Mouse (Mus musculus) heart, embryonic 16.5 days (tissue): Measurements from ENCODE around the gene Ddx28. TPM values are rescaled to one million over a fixed set of nuclear protein-coding genes. Genes with fewer than 3 reads are reported as not detected.
"Not testable (repeated sequence)": the region's sequence is repeated elsewhere in the genome, so short reads cannot be mapped to it uniquely, and the experiment has no call there.

Experiments
- ATAC-seq: fragments of 200-750 bp; cut with Nextera tagmentation; replicated peaks from 2 replicates; pipeline ENCODE4 v1.8.0; 2017; ENCODE audit warnings: moderate number of reproducible peaks; ENCODE audit not compliant: insufficient read depth, low FRiP score; ENCODE audit errors: extremely low read depth
- H3K27ac ChIP-seq: fragments of 300-500 bp; sonication (generic); 2 replicates; pipeline ENCODE4 v1.5.1; 2014; ENCODE audit warnings: mild to moderate bottlenecking, low read length, control low read depth, moderate library complexity
- H3K27me3 ChIP-seq: fragments of 300-500 bp; sonication (generic); 2 replicates; pipeline ENCODE4 v1.6.1; 2014; ENCODE audit warnings: low read length, mixed read lengths; ENCODE audit not compliant: control insufficient read depth, insufficient read depth
- H3K36me3 ChIP-seq: fragments of 300-500 bp; sonication (generic); 2 replicates; pipeline ENCODE4 v1.6.1; 2014; ENCODE audit not compliant: control insufficient read depth, insufficient read depth
- H3K4me1 ChIP-seq: fragments of 300-500 bp; sonication (generic); 2 replicates; pipeline ENCODE4 v1.6.1; 2014; ENCODE audit warnings: low read length, mixed read lengths; ENCODE audit not compliant: control insufficient read depth, insufficient read depth
- H3K4me2 ChIP-seq: fragments of 300-500 bp; sonication (generic); 2 replicates; pipeline ENCODE4 v1.6.1; 2014; ENCODE audit warnings: low read depth, mild to moderate bottlenecking, control low read depth, low read length
- H3K4me3 ChIP-seq: fragments of 300-500 bp; sonication (generic); 2 replicates; pipeline ENCODE4 v1.5.1; 2014; ENCODE audit warnings: mild to moderate bottlenecking, control low read depth, low read length
- H3K9ac ChIP-seq: fragments of 300-500 bp; sonication (generic); 2 replicates; pipeline ENCODE4 v1.6.1; 2014; ENCODE audit warnings: low read length, control low read depth
- H3K9me3 ChIP-seq: fragments of 300-500 bp; sonication (generic); replicated peaks from 2 replicates; pipeline ENCODE4 v1.6.1; 2016; ENCODE audit warnings: low read length; ENCODE audit not compliant: control insufficient read depth
- WGBS: fragments of 180-500 bp; shearing (Covaris S2); extraction: QIAGEN DNeasy Blood & Tissue Kit; methylation state at CpG from one replicate; pipeline ENCODE4 v1.1.7; 2014; 5-methylcytosine and 5-hydroxymethylcytosine counted together
- polyA plus RNA-seq: library from polyadenylated mRNA; unstranded; fragments of >200 nt; fragmentation: Nextera tagmentation; extraction: Ambion mirVana; gene quantifications from 2 replicates; pipeline ENCODE4 v1.2.1, GENCODE M21; 2015

Gene Ddx28
- polyA plus RNA-seq, 1 experiment from 2014 or later: 14.8 TPM

- Histone ChIP-seq H3K9me3 (no peaks in the 10 kb centered on the region), H3K9ac (no peak overlapping the region), H3K27ac (no peak overlapping the region), H3K27me3 (no peaks in the 10 kb centered on the region), H3K4me3 (no peak overlapping the region), H3K4me2 (no peak overlapping the region), H3K36me3 (no peaks in the 10 kb centered on the region), H3K4me1 (peaks cover 2% of the 10 kb centered on the region; the same call in 1 of the 2 replicates)
- ATAC-seq: no peak
- WGBS: 81% methylated on average over 11 of the region's 11 CpGs
Measured at GRCm38 (mm10) chr8:105988546-105988945, 23.1 kb downstream of the Ddx28 start.

- H3K4me1 ChIP-seq, H3K36me3 ChIP-seq, H3K4me2 ChIP-seq, H3K9me3 ChIP-seq, H3K27me3 ChIP-seq, ATAC-seq, H3K27ac ChIP-seq, H3K9ac ChIP-seq, H3K4me3 ChIP-seq: not testable (repeated sequence)
- 77% methylated on average over 11 of the region's 11 CpGs for WGBS
Measured at GRCm38 (mm10) chr8:105983406-105983805, 28.3 kb downstream of the Ddx28 start.

GRCm38 (mm10) chr8:105981146-105981545 lies 30.5 kb downstream of the Ddx28 start:
- 78% methylated on average over 1 of the region's 1 CpGs for WGBS
- Histone ChIP-seq H3K4me1 (no peaks in the 10 kb centered on the region), H3K4me3 (no peak overlapping the region), H3K9ac (no peak overlapping the region), H3K4me2 (no peak overlapping the region), H3K27ac (no peak overlapping the region), H3K27me3 (no peaks in the 10 kb centered on the region), H3K9me3 (no peaks in the 10 kb centered on the region), H3K36me3 (no peaks in the 10 kb centered on the region)
- ATAC-seq: no peak

- H3K27ac ChIP-seq: no peak within 1 kb of the TSS
- H3K4me2 ChIP-seq: no peak within 1 kb of the TSS
- H3K36me3 ChIP-seq: no peaks in the 10 kb centered on the region
- H3K9ac ChIP-seq: no peak within 1 kb of the TSS
- H3K4me3 ChIP-seq: no peak within 1 kb of the TSS
- H3K4me1 ChIP-seq: no peaks in the 10 kb centered on the region
- no peaks in the 10 kb centered on the region for H3K27me3 ChIP-seq
- no peaks in the 10 kb centered on the region for H3K9me3 ChIP-seq
- ATAC-seq: no peak
- WGBS: 89% methylated on average over 15 of the region's 15 CpGs
Measured at GRCm38 (mm10) chr8:105979325-105979724, 32.4 kb downstream of the Ddx28 start, which contains the start of gene Dpep3. TSS of gene Dpep3 (minus strand) at chr8:105979429.

- H3K9me3 ChIP-seq: no peaks in the 10 kb centered on the region
- no peak overlapping the region for H3K4me3 ChIP-seq
- no peak overlapping the region for H3K27ac ChIP-seq
- no peak for ATAC-seq
- H3K36me3 ChIP-seq: no peaks in the 10 kb centered on the region
- H3K4me1 ChIP-seq: no peaks in the 10 kb centered on the region
- 66% methylated on average over 7 of the region's 7 CpGs for WGBS
- no peaks in the 10 kb centered on the region for H3K27me3 ChIP-seq
- H3K4me2 ChIP-seq: no peak overlapping the region
- no peak overlapping the region for H3K9ac ChIP-seq
Measured at GRCm38 (mm10) chr8:105975363-105975762, 36.3 kb downstream of the Ddx28 start.

- Histone ChIP-seq H3K36me3 (no peaks in the 10 kb centered on the region), H3K9me3 (no peaks in the 10 kb centered on the region), H3K27me3 (no peaks in the 10 kb centered on the region), H3K4me3 (no peak overlapping the region), H3K9ac (no peak overlapping the region), H3K27ac (no peak overlapping the region), H3K4me2 (no peak overlapping the region), H3K4me1 (peaks cover 19% of the 10 kb centered on the region)
- WGBS: 78% methylated on average over 8 of the region's 8 CpGs
- no peak for ATAC-seq
Measured at GRCm38 (mm10) chr8:105971019-105971720, 40.5 kb downstream of the Ddx28 start.

DNA sequence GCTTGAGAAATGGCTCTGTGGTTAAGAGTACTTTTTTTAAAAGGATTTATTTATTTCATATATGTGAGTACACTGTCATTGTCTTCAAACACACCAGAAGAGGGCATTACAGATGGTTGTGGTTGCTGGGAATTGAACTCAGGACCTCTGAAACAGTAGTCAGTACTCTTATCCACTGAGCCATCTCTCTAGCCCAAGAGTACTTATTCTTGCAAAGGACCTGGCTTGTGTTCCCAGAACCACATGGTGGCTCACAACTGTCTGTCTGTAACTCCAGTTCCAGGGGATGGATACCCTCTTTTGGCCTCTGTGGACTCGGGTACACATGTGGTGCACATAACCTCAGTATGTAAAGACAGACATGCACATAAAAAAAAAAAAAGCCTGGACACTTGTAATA lies 42.3 kb downstream of the Ddx28 start:
- H3K4me3 ChIP-seq: no peak overlapping the region
- H3K4me2 ChIP-seq: no peak overlapping the region
- no peak overlapping the region for H3K27ac ChIP-seq
- no peaks in the 10 kb centered on the region for H3K36me3 ChIP-seq
- WGBS: 79% methylated on average over 1 of the region's 1 CpGs
- no peak overlapping the region for H3K9ac ChIP-seq
- H3K4me1 ChIP-seq: peaks cover 26% of the 10 kb centered on the region
- H3K27me3 ChIP-seq: no peaks in the 10 kb centered on the region
- H3K9me3 ChIP-seq: no peaks in the 10 kb centered on the region
- ATAC-seq: no peak

GRCm38 (mm10) chr8:105966692-105967311 lies 44.9 kb downstream of the Ddx28 start:
- peaks cover 44% of the 10 kb centered on the region for H3K4me1 ChIP-seq
- peak overlapping the region; percentile 1; the same call in 1 of the 2 replicates for H3K9ac ChIP-seq
- H3K27me3 ChIP-seq: no peaks in the 10 kb centered on the region
- peak overlapping the region; percentile 70 for H3K4me2 ChIP-seq
- WGBS: 10% methylated on average over 19 of the region's 19 CpGs
- peak overlapping the region; percentile 93 for H3K27ac ChIP-seq
- H3K36me3 ChIP-seq: no peaks in the 10 kb centered on the region
- peak overlapping the region; percentile 86 for H3K4me3 ChIP-seq
- 0 out of 2 replicates have a peak, but pooled peaks have one; percentile 4 for ATAC-seq
- no peaks in the 10 kb centered on the region for H3K9me3 ChIP-seq

GRCm38 (mm10) chr8:105965905-105966341 lies 45.8 kb downstream of the Ddx28 start, which contains the start of gene Slc12a4:
TSS of gene Slc12a4 (minus strand) at chr8:105966097.
- Histone ChIP-seq H3K4me1 (peaks cover 48% of the 10 kb centered on the region), H3K4me2 (peak within 1 kb of the TSS; percentile 70), H3K27me3 (no peaks in the 10 kb centered on the region), H3K4me3 (peak within 1 kb of the TSS; percentile 86), H3K9ac (peak within 1 kb of the TSS; percentile 96), H3K27ac (peak within 1 kb of the TSS; percentile 93), H3K9me3 (no peaks in the 10 kb centered on the region), H3K36me3 (no peaks in the 10 kb centered on the region)
- ATAC-seq: peak; percentile 91
- WGBS: under 1% methylated on average over 47 of the region's 47 CpGs
